Mouse (Mus musculus) testis, adult 2 months (tissue): ENCODE results near the gene Aqp2.

Source experiments
- CTCF ChIP-seq: fragments of 200-500 bp; IDR thresholded peaks from 2 replicates; pipeline ENCODE4 v1.5.1; 2012; ENCODE audit warnings: low read depth, mild to moderate bottlenecking, inconsistent platforms, low read length, moderate library complexity; ENCODE audit not compliant: control insufficient read depth, insufficient read depth, insufficient replicate concordance
- POLR2A ChIP-seq: fragments of 200-500 bp; IDR thresholded peaks from 2 replicates; pipeline ENCODE4 v1.6.1; 2012; ENCODE audit warnings: low read depth, mild to moderate bottlenecking, inconsistent platforms, low read length, moderate library complexity; ENCODE audit not compliant: control insufficient read depth

DNA sequence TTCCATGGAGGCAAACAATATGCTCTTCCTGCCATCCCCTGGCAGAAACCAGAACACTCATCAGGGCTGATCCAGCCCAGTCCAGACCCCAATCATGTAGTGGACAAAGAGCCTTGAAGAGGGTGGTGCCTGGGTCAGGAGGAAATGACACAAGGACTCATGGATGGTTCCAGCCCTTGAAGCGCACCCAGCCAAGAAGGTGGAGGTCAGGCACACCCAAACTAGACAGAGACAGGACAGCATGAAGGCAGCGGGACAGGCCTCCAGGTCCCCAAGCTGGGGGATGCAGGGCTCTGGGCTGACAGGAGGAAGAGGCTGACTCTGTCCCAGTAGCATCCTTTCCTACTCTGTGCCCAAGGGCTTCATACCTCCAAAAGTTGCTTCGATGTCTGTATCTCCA, 7.7 kb downstream of the Aqp2 start:
- TF ChIP-seq CTCF (no peak), POLR2A (no peak)
